Mouse (Mus musculus): ENCODE results near the gene Mcf2l. TPM values are rescaled to one million over a fixed set of nuclear protein-coding genes. Genes with fewer than 3 reads are reported as not detected.

Gene Mcf2l
- total RNA-seq, 1 experiment: 16.0 TPM

DNA sequence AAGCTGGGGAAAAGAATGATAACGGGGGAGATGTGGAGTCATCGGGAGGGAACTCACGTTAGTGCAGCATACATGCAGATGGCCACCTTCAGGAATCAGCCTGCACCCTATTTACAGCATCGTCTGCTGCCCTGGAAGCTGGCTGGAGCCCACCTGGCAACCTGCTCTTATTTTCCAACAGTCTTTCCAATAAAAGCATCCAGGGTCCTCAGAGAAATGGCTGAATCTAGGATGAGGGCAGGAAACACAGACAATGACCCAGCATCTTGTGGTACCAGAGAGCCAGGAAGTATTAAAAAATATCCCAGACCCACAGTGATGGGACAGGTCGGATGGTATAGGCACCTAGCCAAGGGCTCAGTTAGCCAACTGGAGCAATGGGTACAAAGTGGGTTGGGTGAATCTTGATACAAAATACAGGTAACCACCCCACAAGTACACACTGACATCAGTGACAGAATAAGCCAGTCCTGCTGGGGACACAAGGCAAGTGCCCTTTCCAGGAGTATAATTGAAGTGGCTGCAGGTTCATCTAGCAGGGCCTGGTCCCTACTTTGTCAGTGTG is 19.4 kb downstream of the Mcf2l start:
- Histone ChIP-seq H3K27ac (ENCODE audit: insufficient read depth, low read depth, low read length, poor library complexity, severe bottlenecking) (no peak overlapping the region), H3K4me3 (ENCODE audit: insufficient read depth in 1 of 2, low read depth in 1 of 2, low read length in 2 of 2, poor library complexity in 1 of 2, severe bottlenecking in 1 of 2) (no peak overlapping the region), H3K9me3 (ENCODE audit: control insufficient read depth, insufficient read depth, low read depth, low read length) (no peaks in the 10 kb centered on the region), H3K4me1 (ENCODE audit: control insufficient read depth in 2 of 2, insufficient read depth in 2 of 2, low read length in 2 of 2, poor library complexity in 1 of 2) (peaks cover 0 to 10% of the 10 kb centered on the region in 2 experiments; a peak in 1 of 4 replicates), H3K36me3 (ENCODE audit: control insufficient read depth, insufficient read depth, low read length, poor library complexity, severe bottlenecking) (peaks cover 3% of the 10 kb centered on the region; the same call in 1 of the 2 replicates), H3K9ac (ENCODE audit: insufficient read depth, low read depth, low read length, poor library complexity, severe bottlenecking) (no peak overlapping the region)
- in situ Hi-C loops (cut with MboI; ENCODE audit: low sequenced_read_pairs in 2 of 2, unreplicated experiment in 2 of 2): no loop called here
- no peak for DNase-seq (ENCODE audit: low read depth, low spot score)
- TF ChIP-seq CHD2 (IDR thresholded peaks at IDR 0.05; ENCODE audit: low read depth, low read length) (no peak), HCFC1 (IDR thresholded peaks at IDR 0.05; ENCODE audit: borderline replicate concordance, insufficient read depth, low read length) (no peak), ZNF384 (IDR thresholded peaks at IDR 0.05; ENCODE audit: low read depth, low read length) (no peak), ZC3H11A (IDR thresholded peaks at IDR 0.05; ENCODE audit: borderline replicate concordance, low read depth, low read length) (no peak), MAFK (IDR thresholded peaks at IDR 0.05; ENCODE audit: insufficient read depth, low read depth, low read length) (no peak)

DNA sequence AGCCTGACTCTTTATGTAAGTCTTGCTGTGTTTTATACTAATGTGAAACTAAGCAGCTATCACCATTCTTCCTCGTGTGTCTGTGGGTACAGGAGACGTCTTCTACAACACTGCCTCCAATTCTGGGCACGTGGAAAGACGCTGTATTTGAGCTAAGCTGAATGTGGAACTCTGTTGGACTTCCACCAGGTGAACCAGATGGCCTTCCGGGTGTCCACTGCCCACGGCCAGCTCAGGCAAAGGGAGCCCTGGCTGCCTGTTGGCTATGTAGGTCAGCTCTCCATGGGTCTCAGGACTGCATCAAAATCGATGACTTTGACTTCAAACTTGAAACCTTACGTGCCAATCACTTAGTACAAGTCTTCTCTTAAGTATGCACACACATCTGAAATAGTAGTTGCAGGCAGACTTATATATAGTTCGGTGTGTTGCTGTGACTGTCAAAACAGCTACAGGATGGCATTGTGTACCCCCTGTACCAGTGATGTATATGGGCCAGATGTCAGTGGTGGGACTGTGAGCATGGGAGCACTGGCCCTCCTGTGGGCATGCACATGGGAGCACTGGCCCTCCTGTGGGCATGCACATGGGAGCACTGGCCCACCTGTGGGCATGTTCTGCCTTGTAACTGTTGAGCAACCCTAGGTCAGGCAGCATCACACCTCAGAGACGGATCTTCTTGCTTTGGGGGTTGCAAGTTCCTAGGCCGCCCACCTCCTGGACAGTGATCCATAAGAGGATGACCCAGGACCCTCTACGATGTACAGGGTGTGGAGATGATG is 20.4 kb downstream of the Mcf2l start:
- Histone ChIP-seq H3K36me3 (ENCODE audit: control insufficient read depth, insufficient read depth, low read length, poor library complexity, severe bottlenecking) (peaks cover 3% of the 10 kb centered on the region; the same call in 1 of the 2 replicates), H3K9ac (ENCODE audit: insufficient read depth, low read depth, low read length, poor library complexity, severe bottlenecking) (no peak overlapping the region), H3K9me3 (ENCODE audit: control insufficient read depth, insufficient read depth, low read depth, low read length) (no peaks in the 10 kb centered on the region), H3K4me1 (ENCODE audit: control insufficient read depth in 2 of 2, insufficient read depth in 2 of 2, low read length in 2 of 2, poor library complexity in 1 of 2) (peaks cover 0 to 10% of the 10 kb centered on the region in 2 experiments; a peak in 1 of 4 replicates), H3K27ac (ENCODE audit: insufficient read depth, low read depth, low read length, poor library complexity, severe bottlenecking) (no peak overlapping the region), H3K4me3 (ENCODE audit: insufficient read depth in 1 of 2, low read depth in 1 of 2, low read length in 2 of 2, poor library complexity in 1 of 2, severe bottlenecking in 1 of 2) (no peak overlapping the region)
- in situ Hi-C loops (cut with MboI; ENCODE audit: low sequenced_read_pairs in 2 of 2, unreplicated experiment in 2 of 2): no loop called here
- TF ChIP-seq ZNF384 (IDR thresholded peaks at IDR 0.05; ENCODE audit: low read depth, low read length) (no peak), HCFC1 (IDR thresholded peaks at IDR 0.05; ENCODE audit: borderline replicate concordance, insufficient read depth, low read length) (no peak), ZC3H11A (IDR thresholded peaks at IDR 0.05; ENCODE audit: borderline replicate concordance, low read depth, low read length) (no peak), CHD2 (IDR thresholded peaks at IDR 0.05; ENCODE audit: low read depth, low read length) (no peak), MAFK (IDR thresholded peaks at IDR 0.05; ENCODE audit: insufficient read depth, low read depth, low read length) (no peak)
- DNase-seq (ENCODE audit: low read depth, low spot score): no peak

DNA sequence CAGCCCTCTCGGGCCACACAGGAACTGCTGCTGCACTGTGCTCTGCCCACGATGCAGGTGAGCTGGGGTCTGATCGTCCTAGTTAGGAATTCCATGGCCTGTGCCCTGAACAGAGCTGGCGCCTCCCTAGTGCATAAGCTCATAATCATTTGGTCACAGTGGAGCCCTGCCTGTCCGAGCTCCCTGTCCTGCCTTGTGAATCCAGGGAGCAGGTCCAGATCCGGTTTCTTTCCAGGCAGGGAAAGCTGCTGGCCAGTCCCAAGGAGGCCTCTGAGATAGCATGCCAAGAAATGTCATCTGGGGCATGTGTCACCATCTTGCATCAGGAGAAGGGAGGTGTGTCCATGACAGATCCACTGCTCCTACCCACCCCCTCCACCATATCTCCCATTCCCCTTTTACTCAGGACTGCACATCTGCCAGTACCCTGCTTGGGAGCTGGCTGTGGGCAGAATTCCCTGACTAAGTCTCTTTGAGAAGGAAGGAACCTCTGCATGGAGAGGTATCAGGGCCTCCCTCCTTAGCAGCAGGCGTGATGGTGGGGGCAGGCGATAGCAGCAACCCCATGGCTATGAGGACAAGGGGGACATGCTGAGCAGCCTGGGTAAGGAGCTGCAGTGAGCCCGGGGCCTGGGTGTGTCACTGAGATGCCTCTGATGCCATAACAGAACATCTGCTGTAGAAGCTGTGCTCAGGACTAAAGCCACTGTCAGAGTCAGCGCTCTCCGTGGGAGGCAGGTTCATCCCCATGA is 21.4 kb downstream of the Mcf2l start:
- peaks cover 0 to 10% of the 10 kb centered on the region in 2 experiments; a peak in 1 of 4 replicates for H3K4me1 ChIP-seq (ENCODE audit: control insufficient read depth in 2 of 2, insufficient read depth in 2 of 2, low read length in 2 of 2, poor library complexity in 1 of 2)
- peaks cover 3% of the 10 kb centered on the region; the same call in 1 of the 2 replicates for H3K36me3 ChIP-seq (ENCODE audit: control insufficient read depth, insufficient read depth, low read length, poor library complexity, severe bottlenecking)
- H3K27ac ChIP-seq (ENCODE audit: insufficient read depth, low read depth, low read length, poor library complexity, severe bottlenecking): no peak overlapping the region
- DNase-seq (ENCODE audit: low read depth, low spot score): no peak
- H3K9ac ChIP-seq (ENCODE audit: insufficient read depth, low read depth, low read length, poor library complexity, severe bottlenecking): no peak overlapping the region
- in situ Hi-C loops (cut with MboI; ENCODE audit: low sequenced_read_pairs in 2 of 2, unreplicated experiment in 2 of 2): no loop called here
- H3K4me3 ChIP-seq (ENCODE audit: insufficient read depth in 1 of 2, low read depth in 1 of 2, low read length in 2 of 2, poor library complexity in 1 of 2, severe bottlenecking in 1 of 2): no peak overlapping the region
- H3K9me3 ChIP-seq (ENCODE audit: control insufficient read depth, insufficient read depth, low read depth, low read length): no peaks in the 10 kb centered on the region
- no peak for TF ChIP-seq HCFC1 (IDR thresholded peaks at IDR 0.05; ENCODE audit: borderline replicate concordance, insufficient read depth, low read length)
- no peak for TF ChIP-seq ZC3H11A (IDR thresholded peaks at IDR 0.05; ENCODE audit: borderline replicate concordance, low read depth, low read length)
- no peak for TF ChIP-seq MAFK (IDR thresholded peaks at IDR 0.05; ENCODE audit: insufficient read depth, low read depth, low read length)
- no peak for TF ChIP-seq ZNF384 (IDR thresholded peaks at IDR 0.05; ENCODE audit: low read depth, low read length)
- TF ChIP-seq CHD2 (IDR thresholded peaks at IDR 0.05; ENCODE audit: low read depth, low read length): no peak

DNA sequence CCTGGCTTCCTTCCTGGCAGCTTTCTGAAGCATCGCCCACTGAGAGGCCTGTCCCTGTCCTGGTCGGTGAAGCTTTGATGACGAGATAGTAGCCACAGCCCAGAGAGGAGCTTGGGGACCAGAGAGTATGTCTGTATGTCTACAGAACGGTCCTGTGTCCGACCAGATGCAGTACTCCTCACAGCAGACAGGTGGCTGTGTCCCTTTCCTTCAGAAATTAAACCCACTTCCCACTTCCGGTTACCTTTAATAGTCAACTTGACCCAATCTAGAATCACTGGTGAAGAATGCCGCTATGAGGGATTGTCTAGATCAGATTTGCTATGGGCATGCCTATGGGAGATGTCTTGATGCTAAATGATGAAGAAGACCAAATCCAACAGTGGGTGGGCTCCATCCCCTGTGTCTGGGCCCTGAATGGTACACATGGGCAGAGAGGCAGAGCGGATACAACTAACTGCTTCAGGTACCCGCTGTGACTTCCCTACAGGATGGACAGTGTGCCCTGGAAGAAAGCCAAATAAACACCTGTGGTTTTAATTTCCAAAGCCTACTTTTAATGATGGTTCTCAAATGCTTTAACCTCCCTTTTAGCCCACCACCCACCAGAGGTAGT is 22.0 kb downstream of the Mcf2l start:
- no peak overlapping the region for H3K9ac ChIP-seq (ENCODE audit: insufficient read depth, low read depth, low read length, poor library complexity, severe bottlenecking)
- H3K36me3 ChIP-seq (ENCODE audit: control insufficient read depth, insufficient read depth, low read length, poor library complexity, severe bottlenecking): peaks cover 3% of the 10 kb centered on the region; the same call in 1 of the 2 replicates
- DNase-seq (ENCODE audit: low read depth, low spot score): no peak
- H3K9me3 ChIP-seq (ENCODE audit: control insufficient read depth, insufficient read depth, low read depth, low read length): no peaks in the 10 kb centered on the region
- in situ Hi-C loops (cut with MboI; ENCODE audit: low sequenced_read_pairs in 2 of 2, unreplicated experiment in 2 of 2): no loop called here
- H3K27ac ChIP-seq (ENCODE audit: insufficient read depth, low read depth, low read length, poor library complexity, severe bottlenecking): no peak overlapping the region
- no peak for TF ChIP-seq ZNF384 (IDR thresholded peaks at IDR 0.05; ENCODE audit: low read depth, low read length)
- TF ChIP-seq ZC3H11A (IDR thresholded peaks at IDR 0.05; ENCODE audit: borderline replicate concordance, low read depth, low read length): no peak
- no peak for TF ChIP-seq HCFC1 (IDR thresholded peaks at IDR 0.05; ENCODE audit: borderline replicate concordance, insufficient read depth, low read length)
- no peak for TF ChIP-seq MAFK (IDR thresholded peaks at IDR 0.05; ENCODE audit: insufficient read depth, low read depth, low read length)
- TF ChIP-seq CHD2 (IDR thresholded peaks at IDR 0.05; ENCODE audit: low read depth, low read length): no peak
- 0 out of 4 replicates have a peak overlapping the region, but pooled peaks of 1 of the 2 experiments have one; percentile 2 for H3K4me3 ChIP-seq (ENCODE audit: insufficient read depth in 1 of 2, low read depth in 1 of 2, low read length in 2 of 2, poor library complexity in 1 of 2, severe bottlenecking in 1 of 2)
- peaks cover 0 to 10% of the 10 kb centered on the region in 2 experiments; a peak in 1 of 4 replicates for H3K4me1 ChIP-seq (ENCODE audit: control insufficient read depth in 2 of 2, insufficient read depth in 2 of 2, low read length in 2 of 2, poor library complexity in 1 of 2)
